Mouse (Mus musculus): ENCODE measurements around the gene Pnmt. TPM values are rescaled to one million over a fixed set of nuclear protein-coding genes. Genes with fewer than 3 reads are reported as not detected.
A peak's percentile ranks its signal among the peaks of the same experiment; 100 is the strongest.
"Not testable (repeated sequence)": the region's sequence is repeated elsewhere in the genome, so short reads cannot be mapped to it uniquely, and the experiment has no call there.

Gene Pnmt
- total RNA-seq, 2 experiments from 2014 or later, result 0.28 to 0.38 TPM

- no peak for DNase-seq (ENCODE audit: low spot score in 2 of 2)
These were observed 28.7 kb upstream of the Pnmt start for GRCm38 (mm10) chr11:98357396-98358160.

DNA sequence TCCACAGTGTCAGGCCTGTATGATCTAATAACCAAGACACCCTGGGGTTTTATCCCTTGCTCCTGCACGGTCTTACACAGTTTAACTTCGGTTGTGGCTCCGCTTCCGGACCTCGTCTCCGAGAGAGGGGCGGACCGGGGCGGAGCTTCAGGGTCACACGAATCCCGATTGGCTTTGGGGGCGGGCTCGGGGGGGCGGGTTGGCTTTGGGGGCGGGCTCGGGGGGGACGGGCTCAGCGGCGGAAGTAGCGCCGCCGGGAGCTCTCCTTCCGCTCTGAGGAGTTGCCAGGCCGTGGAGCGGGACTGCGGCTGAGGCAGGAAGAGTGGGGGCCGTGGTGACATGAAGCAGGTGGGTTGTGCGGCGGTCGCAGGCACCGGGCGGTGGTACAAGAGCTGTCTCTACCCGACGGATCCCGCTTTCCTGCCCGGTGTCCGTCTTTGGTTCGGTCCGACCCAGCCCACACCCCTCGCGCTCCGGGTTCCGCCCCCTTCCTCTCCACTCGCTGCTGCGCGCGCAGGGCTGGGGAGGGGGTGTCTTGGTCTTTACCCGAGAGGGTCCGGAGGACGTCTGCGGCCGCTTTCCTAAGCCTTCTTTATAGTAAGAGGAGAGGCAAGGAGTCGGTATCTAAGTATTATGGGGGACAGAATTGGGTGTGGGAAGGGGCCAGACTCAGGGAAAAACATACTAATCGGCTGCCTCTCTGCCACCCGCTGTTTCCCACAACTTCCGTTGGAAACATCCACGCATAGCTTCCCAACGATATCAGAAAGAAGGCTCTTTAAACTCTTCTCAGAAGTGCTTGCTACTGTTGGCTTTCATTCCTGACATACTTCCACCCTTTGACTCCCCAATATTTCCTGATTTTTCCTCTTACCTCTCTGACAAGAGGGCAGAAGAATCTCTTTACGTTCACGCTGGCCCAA is 27.8 kb upstream of the Pnmt start, which contains the start of gene Stard3:
TSS of gene Stard3 (plus strand) at position 208 of the 923 bp plus-strand sequence.
- DNase-seq (ENCODE audit: low spot score in 2 of 2), result peak; percentile 83 to 84

DNA sequence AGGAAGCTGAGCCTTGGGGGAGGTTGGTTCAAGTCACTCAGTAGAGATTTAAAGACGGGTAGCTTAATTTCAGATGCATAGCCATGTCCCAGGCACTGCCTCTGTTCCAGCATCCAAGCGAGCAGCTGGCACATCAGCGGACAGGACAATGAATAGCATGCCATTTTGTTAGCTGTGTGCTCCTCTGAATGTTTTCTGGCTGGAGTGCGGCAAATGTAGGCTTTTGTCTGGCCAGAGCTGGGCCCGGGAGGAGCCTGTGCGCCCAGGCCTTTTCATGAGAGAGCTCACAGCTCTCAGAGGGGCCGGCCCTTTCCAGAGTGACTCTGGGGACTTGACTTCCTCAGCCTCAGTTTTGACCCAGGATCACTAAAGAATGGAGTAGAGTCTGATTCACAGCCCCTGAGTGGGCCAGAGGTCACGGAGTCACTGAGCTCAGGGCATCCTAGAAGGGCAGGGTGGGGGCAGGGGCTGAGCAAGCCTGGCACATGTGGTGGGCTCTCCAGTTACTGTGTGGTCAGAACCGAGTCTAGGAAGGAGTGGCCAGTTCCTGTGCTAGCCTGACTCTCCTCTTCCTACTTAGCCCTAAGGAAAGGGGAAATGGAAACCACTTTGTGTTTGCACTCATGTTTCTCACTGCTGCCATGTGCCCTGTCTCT is 25.3 kb upstream of the Pnmt start:
- DNase-seq (ENCODE audit: low spot score in 2 of 2), result no peak

DNA sequence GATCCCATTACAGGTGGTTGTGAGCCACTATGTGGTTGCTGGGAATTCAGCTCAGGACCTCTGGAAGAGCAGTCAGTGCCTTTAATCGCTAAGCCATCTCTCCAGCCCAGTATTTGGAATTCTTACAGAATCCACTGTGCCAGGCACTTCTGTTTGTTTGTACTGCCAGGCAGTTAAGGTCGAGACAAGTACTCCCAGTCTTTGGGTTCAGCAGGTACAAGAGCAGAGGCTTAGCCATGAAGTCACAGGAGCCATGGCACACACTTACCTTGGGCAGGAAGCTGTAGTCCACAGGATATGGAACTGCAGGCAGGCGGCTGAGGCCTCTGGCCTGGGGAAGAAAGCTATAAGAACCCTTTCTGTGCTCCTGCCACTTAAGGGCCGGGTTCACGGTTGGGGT is 22.4 kb upstream of the Pnmt start:
- no peak for DNase-seq (ENCODE audit: low spot score in 2 of 2)

GRCm38 (mm10) chr11:98364410-98364809 is 21.8 kb upstream of the Pnmt start:
- no peak for DNase-seq (ENCODE audit: low spot score in 2 of 2)

GRCm38 (mm10) chr11:98366290-98366689 is 20.0 kb upstream of the Pnmt start:
- no peak for DNase-seq (ENCODE audit: low spot score in 2 of 2)

GRCm38 (mm10) chr11:98367171-98367862 is 18.9 kb upstream of the Pnmt start:
- DNase-seq (ENCODE audit: low spot score in 2 of 2), result no peak

DNA sequence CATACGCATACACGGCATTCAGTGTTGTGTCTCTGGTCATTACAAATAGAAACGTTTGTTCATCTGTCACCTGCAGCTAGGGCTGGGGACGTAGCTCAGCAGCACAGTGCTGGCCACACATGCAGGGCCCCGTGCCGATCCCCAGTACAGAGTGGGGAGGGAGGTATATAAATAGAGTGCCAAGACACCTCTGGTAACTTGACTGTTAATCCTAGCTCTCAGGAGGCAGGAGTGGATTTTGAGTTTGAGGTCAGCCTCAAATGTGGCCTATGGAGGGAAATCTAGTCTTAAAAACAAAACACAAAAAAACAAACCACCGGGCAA is 18.4 kb upstream of the Pnmt start:
- DNase-seq (ENCODE audit: low spot score in 2 of 2), result no peak

- DNase-seq (ENCODE audit: low spot score in 2 of 2), result peak in 1 of 2 experiments; percentile 77
These were observed 16.9 kb upstream of the Pnmt start for GRCm38 (mm10) chr11:98369337-98369736.

GRCm38 (mm10) chr11:98370588-98370987 is 15.7 kb upstream of the Pnmt start:
- no peak for DNase-seq (ENCODE audit: low spot score in 2 of 2)

DNA sequence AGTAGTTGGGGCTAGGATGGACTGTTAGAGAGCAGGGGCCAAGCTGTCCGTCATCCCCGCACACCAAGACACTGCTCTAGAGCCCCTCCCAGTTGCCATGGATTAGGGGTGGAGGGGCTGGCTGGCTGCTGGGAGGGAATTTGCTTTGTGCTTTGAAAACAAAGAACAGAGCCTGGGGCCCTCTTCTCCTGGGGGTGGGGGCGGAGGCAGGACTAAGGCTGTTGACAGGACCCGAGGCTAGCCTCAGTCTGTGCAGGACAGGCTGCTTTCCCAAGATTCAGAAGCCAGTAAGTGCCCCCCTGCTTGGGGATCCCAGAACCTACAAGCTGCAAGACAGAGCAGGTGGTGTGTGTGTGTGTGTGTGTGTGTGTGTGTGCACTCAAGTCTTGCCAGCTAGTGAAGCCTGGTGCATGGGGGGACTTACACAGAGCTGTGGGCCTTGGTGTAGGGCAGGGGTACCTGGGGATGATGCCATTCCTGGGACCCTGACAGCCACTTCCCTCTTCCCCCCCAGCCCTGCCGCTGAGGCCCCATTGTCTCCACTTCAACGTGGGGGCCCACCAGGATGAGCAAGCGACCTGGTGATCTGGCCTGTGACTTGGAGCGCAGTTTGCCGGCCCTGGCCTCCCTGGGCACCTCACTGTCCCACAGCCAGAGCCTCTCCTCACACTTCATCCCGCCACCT is 14.6 kb upstream of the Pnmt start:
- DNase-seq (ENCODE audit: low spot score in 2 of 2), result no peak

DNA sequence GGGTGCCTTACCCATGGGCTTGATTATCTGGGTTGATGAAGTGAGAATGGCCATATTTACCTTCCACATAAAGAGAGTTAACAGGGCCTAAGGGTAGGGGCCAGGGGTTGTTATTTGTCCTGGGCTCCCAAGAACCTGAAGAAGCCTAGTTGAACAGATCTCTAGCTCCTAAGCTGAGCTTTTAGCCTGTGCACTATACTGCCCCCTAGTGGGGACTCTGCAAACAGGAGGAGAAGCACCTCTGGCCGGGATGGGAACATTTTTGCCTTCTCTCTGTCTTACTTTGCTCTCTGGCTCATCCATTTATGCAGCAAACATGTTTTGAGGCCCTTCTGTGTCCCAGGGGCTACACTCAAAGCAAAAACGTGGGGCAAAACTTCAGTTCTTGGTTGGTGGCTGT is 13.8 kb upstream of the Pnmt start:
- DNase-seq (ENCODE audit: low spot score in 2 of 2), result peak; percentile 54 to 68

DNA sequence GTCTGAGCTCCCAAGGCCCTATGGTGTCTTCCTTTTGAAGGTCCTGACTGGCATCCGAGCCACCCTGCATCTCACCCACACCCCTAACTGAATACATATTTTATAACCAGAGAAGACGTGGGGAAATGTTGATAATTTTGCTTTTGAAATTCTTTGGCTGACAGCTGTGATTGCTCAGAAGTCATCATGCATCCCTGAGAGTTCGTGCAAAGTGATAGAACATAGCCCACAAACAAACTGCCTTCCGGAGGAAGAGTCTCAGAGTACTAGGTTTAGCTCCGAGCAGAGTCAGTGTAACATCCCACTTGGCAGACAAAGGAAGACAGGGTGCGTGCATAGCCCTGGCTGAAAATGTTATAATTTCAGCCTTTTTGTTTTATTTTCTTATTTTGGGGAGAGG is 13.0 kb upstream of the Pnmt start:
- DNase-seq (ENCODE audit: low spot score in 2 of 2), result no peak

DNA sequence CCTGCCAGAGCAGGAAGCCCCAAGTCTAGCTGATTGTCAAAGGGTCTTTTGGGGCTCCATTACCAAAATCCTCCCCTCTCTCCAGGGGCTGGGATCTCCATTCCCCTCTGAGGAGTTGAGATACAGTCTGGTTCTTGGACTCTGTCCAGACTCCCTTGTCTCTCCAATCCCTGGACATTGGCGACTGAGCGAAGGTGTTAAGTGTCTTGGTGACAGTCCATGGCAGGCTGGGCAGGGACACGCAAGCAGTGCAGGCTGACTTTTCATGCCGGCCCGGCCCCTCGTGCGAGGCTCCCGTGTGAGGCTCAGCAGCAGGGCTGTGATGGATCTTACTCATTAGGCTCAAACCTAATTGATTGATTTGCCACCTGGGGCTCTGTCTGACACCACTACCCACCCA is 12.0 kb upstream of the Pnmt start:
- no peak for DNase-seq (ENCODE audit: low spot score in 2 of 2)

GRCm38 (mm10) chr11:98376756-98377155 is 9.5 kb upstream of the Pnmt start:
- no peak for DNase-seq (ENCODE audit: low spot score in 2 of 2)

- DNase-seq (ENCODE audit: low spot score in 2 of 2), result no peak
These were observed 8.5 kb upstream of the Pnmt start for GRCm38 (mm10) chr11:98377787-98378186.

DNA sequence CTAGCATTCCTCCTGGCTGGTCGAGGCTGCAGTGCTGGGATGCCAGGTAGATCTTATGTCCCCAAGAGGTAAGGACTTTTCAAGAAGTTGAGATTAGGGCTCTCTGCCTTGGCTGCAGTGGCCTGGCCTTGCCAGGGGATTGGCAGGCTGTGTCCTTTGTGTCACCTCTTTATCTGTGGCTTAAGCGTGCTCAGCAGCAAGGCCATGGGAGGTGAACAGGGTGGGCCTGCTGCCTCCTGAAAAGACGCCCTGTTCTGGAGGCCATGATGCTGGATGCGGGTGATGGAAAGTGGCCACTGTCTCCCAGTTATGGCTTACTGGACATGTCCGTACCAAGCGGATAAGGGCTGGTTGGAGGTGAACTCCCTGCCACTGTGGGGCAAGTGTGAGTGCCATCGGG is 6.9 kb upstream of the Pnmt start:
- no peak for DNase-seq (ENCODE audit: low spot score in 2 of 2)

DNA sequence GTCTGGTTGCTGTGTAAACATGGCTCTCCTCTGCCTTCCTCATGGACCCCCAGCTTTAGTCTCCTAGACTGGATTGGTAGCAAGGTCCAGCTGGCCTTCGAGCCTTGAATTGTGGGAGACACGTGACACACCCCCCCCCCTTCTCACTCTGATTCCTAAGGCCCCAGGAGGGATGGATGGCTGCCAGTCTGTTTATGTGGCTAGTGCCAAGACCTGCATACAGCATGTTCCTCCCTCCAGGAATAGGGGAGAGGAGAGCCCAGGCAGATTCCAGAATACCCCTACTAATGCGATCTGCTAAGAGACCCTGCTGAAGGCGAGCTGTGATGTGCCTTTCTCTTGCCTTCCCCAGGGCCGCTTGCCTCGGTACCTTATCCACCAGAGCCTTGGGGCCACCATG is 6.1 kb upstream of the Pnmt start:
- no peak for DNase-seq (ENCODE audit: low spot score in 2 of 2)

- DNase-seq (ENCODE audit: low spot score in 2 of 2), result no peak
These were observed 4.6 kb upstream of the Pnmt start for GRCm38 (mm10) chr11:98381651-98382050.

DNA sequence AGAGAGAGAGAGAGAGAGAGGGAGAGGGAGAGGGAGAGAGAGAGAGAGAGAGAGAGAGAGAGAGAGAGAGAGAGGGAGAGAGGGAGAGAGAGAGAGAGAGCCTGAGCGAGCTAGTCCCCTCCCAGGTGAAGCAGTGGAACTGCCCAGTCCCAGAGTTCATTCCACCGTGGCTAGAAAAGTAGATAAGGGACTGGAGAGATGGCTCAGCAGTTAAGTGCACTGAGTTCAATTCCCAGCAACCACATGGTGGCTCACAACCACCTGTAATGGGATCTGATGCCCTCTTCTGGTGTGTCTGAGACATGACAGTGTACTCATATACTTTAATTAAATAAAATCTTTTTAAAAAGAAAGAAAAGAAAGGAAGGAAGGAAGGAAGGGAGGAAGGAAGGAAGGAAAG is 3.8 kb upstream of the Pnmt start:
- not testable (repeated sequence) for DNase-seq (ENCODE audit: low spot score in 2 of 2)
